Mouse (Mus musculus): ENCODE measurements around the gene Ubtf.

- TF ChIP-seq POLR2A (IDR thresholded peaks at IDR 0.05; ENCODE audit: control insufficient read depth, low read depth, low read length) (peak; percentile 76), CTCF (IDR thresholded peaks at IDR 0.05; ENCODE audit: control insufficient read depth, insufficient read depth, insufficient replicate concordance, low read depth, low read length) (no peak)
These were observed 22.8 kb downstream of the Ubtf start, which contains the start of gene Atxn7l3 for GRCm38 (mm10) chr11:102296491-102297472.
